Mouse (Mus musculus): ENCODE results near the gene Traf1.

Gene Traf1

DNA sequence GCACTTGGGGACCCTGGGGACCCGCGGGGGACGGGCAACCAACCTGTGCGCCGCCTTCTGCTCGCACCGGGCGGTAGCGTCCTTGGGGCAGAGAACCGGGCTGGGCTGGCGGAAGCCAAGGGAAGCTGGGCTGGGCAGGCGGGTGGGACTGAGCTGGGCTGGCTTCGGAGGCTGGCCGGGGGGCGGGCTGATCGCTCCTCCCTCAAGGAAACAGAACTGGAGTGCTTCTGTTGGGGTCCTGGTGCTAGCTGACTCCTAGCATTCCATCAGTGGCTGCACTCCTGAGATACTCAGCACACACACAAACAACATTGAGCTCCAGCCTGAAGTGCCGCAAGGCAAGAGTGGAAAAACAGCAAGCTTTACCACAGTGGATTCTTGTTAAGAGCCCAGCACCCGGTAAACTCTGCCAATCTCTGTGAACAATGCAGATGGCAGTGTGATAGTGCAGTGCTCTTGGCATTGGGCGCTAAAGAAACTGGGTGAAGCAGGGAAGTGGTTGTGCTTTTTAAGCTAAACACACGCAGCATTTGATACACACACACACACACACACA is at the start of gene Traf1:
Gene Traf1, minus strand, starts transcription at position 292 of the 556 bp plus-strand sequence.
- no peak for DNase-seq (ENCODE audit: low spot score)

DNA sequence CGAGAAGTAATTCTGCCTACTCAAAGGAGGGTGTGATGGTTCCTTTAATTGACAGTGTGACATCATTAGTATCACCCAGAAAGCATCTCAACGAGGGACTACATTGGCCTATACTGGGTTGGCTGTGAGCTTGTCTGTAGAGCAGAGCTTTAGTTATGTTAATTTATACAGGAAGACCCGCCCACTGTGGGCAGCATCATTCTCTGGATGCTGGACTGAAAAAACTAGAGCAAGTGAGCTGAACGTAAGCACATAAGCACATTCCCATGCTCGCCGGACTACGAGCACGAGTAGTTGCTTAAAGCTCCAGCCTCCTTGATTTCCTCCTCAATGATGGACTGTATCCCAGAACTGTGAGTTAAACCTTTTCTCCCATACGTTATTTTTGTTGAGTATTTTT is 37.4 kb upstream of the Traf1 start:
- DNase-seq (ENCODE audit: low spot score): no peak

DNA sequence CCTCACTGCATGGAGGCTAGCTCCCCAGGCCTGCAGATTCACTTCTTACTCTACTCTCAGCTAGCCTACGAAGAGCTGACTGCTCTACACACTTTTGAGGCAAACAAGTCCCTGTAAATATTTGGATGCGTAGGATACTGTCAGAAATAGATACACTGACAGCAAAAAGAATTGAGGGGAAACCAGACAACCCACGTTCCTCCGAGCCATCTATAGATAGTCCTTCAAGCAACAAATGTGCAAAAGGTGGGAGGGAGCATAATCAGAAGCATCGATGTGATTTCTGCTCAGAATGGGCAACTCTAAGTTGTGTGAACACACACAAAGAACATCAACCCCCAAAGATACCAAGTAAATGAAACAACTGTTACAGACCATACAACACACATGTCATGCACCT is 34.9 kb upstream of the Traf1 start:
- no peak for DNase-seq (ENCODE audit: low spot score)

DNA sequence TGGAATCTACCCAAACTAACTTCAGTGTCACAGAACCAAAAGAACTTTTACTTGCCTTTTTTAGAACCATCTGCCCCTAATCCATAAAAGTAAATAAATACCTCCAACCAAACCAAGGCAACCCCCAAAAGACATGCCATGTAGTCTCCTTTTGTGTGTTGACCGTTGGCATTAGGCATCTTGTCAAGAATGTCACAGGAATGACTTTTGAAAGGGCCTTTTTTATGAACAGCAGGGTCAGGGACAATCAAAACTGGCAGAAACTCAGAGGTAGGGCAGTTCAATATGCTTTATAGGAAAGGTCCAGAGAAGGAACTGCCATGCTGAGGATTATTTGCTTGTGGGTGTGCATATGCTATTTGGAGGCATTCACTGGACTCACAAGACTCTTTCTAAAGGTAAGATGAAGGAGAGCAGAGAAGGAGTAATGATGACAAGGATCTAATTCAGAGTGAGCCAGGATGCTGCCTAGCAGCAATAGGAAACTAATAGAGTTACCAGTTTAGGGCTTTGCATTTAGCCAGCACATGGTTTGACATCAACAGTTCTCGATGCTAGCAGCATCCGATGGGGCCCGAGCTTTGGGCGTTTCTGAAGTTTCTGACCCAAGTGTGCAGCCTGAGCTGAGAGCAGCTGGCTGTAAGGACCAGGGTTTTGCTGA is 32.3 kb upstream of the Traf1 start:
- DNase-seq (ENCODE audit: low spot score): no peak

DNA sequence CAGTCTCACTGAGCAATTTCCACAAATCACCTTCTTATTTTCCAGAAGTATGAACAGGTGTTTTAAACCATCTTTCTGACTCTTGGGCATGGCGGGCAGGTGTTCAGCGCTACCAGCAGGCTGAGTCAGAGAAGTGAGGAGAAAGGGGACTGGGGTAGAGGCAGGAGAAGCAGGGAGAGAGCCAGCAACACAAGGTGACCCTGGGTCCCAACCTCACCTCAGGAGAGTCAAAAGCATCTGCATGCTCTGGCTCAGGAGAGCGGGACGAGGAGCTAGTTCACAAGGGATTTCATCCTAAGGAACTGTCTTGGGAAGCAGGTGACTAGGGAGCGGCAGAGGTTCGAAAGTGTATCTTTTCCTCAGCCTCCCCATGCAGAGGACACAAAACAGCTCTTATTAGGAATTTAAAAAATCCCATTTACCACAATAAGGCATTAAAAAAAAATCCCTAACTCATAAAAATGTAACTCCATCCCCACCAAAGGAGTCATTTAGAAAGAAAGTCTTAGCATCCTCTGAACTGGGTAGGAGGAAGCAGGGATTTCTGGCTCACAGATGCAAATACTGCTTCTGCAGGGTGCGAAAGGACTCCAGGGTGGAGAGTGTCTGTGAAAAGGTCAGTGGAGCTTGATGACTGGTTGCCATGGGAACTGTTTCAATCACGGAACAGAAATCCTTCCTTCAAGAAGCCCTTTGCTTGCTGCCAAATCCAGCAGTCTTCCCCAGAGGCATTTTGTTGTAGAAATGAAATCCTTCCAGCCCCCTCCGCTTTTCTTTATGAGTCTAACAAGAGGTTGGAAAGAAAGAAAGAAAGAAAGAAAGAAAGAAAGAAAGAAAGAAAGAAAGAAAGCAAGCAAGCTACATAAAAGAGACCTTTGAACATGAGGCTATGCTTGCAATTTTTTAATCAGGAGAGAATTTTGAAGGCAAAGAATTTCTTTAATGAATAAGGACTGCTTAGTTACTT is 31.4 kb upstream of the Traf1 start:
- peak; percentile 27 for DNase-seq (ENCODE audit: low spot score)

DNA sequence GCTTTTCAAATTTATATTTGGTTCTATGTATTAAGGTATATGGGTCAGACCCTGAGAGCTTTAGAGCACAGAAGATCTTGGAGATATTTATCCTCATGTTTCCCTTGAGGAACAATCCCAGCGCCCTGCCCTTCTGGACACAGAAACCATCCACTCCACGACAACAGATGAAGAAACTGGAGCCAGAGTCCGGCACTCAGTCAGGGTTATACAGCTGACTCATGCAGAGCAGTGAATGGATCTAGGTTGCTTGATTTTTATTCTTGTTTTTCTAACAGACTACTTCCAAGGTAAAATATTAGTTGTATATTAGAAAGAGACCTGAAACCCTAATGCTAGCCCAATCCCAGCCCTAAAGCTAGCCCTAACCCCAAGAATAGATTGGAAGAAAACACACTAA is 30.4 kb upstream of the Traf1 start:
- DNase-seq (ENCODE audit: low spot score): no peak

DNA sequence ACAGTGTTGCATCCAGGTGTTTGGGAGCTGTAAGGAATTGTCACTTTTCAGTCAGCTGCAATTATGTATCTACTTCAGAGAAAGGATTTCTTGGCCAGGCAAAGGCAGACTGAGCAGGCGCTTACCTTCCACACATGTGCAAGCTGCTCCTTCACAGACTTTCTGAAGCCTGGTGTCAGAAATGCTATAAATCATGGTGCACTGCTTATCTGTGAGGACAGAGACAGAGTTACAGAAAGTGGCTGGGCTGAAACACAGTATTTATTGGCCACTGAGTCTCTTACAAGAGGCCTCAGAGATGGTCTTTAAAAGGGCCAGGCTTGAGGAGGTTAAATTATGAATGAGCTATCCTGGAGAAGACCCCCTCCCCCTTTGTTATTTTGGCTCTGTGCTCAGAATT is 28.2 kb upstream of the Traf1 start:
- DNase-seq (ENCODE audit: low spot score): no peak

DNA sequence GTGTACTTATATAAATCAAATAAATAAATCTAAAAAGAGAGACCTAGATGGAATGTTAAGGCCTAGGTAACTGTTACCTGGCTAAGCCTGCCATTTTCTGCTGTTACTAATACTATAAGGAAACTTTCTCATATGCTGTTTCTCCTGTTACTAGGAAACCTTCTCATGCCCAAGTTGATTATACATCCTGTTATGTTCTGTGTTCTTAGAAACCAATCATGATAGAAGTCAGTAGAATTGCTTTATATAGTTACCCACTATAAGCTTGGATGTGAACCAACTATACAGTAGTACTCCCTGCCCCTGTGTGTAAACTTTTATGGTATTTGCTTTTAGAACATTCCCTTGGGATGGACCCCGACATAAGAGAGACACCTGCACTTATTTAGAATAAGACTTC is 26.0 kb upstream of the Traf1 start:
- DNase-seq (ENCODE audit: low spot score): no peak

DNA sequence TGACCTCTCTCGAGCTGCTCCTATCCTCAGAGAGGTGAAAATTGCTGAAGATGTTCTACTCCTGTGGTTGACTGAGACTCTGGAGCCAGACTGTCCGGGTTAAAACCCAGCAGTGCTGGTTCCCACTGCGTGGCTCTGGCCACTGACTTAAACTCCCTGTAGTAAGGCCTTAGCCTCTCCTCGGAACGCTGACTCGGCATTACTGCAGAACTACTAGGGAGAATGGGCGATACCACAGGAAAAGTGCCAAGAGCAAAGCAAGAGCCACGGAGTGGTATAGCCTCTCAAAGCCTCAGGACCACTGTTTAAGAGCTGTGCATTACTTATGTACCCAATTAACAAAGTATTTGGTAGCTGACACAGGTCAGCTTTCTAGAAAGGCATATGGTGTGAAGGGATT is 23.3 kb upstream of the Traf1 start:
- DNase-seq (ENCODE audit: low spot score): no peak

DNA sequence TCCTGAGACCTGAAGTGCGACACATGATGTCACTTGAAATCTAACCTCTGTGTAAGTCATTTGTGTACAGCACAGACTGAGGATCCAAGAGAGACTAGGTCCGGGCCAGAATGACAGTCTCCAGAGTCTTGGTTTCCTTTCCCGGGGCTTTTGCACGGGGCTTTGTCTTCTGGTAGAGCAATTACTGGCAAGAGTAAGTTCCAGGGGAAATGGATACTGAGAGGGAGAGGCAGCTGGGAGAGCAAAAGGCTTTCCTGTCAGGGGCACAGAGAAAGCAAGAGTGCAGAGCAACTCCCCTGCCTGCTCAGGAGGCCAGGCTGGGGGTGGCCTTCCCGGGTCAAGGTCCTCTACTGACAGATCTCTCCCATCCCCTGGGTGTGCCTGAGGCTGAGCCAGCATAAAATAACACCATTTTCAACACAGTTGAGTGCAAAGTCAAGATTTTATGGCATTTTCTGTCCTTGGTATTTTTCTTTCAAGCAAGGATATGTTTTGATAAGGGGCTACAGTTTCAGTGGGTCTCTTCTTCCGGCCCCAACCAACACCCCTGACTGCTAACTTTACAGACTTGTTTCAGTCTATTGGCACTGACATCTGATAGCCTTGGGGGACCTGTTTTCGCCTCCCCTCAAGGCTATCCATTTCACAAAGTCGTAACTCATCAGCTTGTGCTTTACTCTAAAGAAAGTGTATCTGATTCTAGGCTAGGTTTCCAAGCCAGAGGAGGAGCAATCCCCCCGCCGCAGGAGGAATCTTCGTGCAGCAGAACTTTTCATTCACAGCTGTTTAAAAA is 21.5 kb upstream of the Traf1 start:
- DNase-seq (ENCODE audit: low spot score): no peak

DNA sequence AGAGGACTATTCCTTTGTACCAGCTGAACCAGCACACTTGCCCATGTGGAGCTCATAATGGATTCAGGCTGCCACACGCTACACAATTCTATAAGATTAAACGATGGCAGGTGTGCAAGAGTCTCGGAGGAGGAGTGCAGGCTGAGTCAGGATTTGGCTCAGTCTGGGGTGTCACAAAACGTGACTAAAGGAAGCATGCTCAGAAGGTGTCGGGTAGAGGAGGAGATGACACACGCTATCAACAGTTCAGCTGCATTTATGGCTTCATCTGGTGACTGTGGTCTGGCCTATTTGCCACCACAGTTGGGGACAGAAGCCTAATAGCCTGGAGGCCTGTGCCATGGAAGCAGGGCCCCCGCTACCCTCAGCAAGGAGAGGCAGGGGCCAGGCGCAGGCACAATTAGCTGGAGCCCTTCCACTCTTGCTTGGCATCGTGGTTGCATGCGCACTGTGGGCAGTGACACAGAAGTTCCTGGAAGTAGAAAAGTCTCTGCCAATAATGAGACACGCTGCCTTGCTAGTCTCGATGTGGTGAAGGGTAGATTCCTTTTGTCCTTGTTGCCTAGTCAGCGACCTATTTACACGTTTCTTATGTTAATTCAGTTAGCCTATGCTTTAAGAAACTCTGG is 20.6 kb upstream of the Traf1 start:
- no peak for DNase-seq (ENCODE audit: low spot score)

DNA sequence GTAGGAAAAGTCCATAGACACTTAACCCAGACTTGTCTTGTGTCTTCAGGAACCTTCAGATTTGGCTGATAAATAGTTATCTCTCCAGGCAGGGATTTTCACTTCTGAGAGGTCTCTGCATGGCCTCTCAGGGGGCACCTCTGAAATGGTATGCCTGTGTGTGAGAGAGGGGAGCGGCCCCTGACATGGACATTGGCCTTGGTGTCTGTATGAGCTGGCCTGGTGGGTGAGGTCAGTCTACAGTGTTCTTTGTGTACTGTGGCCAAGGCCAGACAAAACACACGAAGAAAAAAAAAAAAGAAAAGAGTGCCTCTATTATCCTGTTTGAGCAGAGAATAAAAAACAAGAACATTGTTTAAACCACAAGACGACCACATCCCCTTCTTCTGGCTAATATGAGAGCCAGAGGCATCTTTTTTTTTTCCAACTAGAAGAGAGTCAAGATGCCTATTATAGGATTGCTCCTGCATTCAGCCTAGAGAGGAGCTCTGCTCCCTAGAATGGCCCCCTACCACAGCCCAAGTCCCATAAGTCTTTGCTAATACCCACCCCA is 18.0 kb upstream of the Traf1 start:
- DNase-seq (ENCODE audit: low spot score): no peak

DNA sequence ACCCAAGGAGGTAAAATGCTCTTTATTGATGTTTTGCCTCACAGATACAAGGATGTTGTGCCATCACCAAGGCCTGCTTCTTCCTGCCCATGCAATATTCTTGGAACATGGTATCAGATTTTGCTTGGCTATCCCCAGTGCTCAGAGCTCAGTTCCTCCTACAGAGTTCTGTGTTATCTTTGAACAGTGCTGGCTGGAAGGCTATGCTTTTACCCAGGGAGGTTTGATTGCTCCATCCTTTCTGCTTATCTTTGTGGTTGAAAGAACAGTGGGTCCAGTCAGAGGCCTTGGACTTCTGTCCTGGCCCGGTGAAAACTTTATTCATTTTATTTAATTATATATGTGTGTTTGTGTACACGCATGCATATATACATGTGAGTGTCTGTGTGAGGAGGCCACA is 16.7 kb upstream of the Traf1 start:
- no peak for DNase-seq (ENCODE audit: low spot score)

DNA sequence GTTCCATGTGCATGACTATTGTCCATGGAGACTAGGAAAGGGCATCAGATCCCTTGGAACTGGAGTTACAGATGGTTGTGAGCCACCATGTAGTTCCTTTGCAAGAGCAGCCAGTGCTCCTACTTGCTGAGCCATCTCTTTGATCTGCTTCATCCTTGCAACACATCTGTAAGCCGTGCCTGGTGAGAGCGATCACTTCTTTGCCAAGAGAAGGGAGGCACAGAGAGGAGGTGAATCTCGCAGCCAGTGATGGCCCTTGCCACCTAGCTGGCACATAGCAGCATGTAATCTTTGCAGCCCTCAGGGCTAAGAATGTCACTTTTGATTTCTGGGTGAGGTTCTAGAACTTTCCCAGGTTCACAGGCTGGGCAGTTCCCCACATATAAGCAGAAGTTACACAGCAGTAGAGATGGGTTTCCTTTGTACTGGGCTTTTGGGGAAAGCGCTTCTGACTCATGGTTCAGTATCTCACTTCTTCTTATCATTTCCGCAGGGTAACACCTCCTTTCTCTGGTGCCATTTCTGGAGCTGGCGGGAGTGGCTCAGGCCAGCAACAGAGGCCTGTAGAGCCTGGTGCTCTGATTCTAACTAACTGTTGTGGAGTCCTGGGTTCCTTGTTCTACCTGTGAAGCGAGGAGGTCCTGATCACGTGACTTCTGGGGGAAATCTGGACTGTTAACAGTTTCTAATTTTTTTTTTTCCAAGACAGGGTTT is 15.5 kb upstream of the Traf1 start:
- DNase-seq (ENCODE audit: low spot score): no peak

DNA sequence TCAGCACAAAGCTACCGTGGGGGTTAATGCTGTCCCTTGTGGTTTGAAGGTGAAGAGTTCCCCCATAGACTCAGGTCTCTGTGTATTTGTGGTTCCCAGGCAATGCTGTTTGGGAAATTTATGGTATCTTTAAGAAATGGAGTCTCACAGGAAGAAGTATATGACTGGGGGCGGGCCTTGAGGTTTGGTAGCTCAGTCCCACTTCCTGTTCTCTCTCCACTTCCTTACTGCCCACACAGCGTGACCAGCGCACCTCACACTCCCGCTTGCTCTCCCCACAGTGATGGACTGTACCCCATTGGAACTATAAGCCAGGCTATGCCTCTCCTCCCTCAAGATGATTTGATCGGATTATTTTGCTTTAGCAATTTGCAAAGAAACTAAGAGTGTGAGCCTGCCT is 14.9 kb upstream of the Traf1 start:
- no peak for DNase-seq (ENCODE audit: low spot score)

DNA sequence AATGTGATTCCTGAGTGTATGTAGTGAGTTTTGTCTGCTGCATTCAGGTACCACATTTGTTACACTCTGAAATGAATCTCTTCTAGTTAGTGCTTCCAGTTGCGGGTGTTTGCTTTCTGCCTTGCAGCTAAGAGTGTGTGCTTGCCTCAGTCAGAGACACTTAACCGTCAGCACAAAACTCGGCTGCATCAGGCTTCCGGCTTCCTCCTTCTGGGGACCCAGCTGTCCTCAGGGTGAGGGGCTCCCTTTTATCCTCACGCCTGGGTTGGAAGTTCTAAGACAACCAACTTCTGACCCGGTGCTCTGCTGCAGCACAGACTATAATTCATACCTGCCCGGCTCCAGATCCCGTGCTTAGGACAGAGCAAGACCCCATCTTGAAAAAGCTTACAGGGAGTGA is 11.5 kb upstream of the Traf1 start:
- no peak for DNase-seq (ENCODE audit: low spot score)

DNA sequence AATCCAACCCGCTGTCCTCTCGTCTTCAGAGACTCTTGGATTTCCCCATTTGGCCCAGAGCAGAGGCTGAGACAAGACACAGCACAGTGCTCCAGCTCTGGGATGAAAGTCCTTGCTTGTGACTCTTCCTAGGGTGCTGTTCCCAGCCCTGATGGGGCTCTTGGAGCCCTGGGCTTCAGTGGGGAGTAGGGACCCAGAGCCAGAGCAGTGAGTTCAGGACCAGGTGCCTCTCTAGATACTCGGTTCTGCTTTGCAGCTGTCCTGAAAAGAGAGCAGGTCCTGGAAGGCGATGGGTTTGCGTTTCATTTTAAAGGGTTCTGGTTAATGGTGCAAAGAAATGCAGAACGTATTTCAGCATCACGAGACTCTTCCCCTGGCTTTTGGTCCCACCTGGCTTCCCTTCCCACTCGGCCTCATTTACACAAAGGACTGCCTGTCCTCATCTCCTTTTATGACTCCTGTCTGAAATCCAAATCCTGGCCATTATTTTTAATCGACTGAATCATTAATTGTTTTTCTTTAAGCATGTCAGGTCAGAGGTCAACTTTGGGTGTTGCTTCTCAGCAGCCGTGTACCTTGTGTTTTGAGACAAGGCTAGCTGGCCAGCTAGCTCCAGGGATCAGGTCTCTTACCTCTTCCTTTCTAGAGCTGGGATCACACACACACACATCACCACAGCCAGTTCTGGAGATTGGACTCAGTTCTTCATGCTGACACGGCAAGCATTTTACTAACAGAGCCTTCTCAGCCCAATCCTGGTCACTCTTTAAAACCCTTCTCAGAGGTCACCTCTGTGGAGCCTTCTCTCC is 9.7 kb upstream of the Traf1 start:
- DNase-seq (ENCODE audit: low spot score): no peak

DNA sequence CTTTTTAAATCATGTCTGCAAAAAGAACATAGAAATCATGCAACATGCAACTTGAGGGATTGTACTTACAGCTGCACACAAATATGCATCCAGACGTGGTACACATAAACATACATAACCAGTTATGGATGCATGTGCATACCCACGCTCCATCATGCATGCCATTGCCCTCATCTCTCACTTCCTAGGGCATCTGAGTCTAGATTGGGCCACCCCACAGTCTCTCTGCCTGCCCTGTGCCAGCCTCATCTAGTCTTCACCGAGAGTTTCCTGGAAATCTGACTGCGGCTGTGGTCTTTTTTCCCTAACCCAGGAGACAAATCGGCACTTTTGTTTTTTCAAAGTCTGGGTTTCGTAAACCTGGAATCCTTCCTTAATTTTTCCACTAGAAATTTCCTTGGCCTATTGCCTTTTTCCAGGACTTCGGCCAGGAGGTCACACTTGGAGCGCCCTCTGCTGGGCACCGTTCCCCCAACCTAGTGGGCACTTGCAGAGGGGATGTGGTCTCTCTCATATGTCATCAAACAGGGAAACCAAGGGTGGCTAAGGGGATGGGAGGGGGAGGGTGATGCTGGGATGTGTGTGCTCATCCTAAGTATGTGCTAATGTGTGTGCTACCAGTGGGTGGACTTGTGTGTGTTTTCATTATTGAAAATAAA is 8.6 kb upstream of the Traf1 start:
- peak; percentile 77 for DNase-seq (ENCODE audit: low spot score)

DNA sequence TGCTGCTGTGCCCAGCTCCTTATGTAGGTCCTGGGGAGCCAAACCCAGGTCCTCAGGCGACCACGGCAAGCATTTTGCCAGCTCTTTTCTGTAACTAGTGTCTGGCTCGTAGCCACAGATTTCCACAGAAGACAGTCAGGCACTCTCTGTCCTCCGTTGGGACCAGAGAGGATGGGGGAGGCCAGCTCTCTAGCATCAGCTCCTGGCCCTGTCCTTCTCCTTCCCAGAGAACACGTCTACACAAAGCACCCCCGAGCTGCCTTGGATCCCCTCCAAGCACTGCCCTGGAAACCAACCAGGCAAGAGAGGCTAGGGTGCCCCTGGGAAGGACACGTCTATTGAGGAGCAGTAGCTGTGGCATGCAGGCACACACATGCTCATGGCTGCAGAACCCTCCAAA is 7.6 kb upstream of the Traf1 start:
- DNase-seq (ENCODE audit: low spot score): no peak

Data from MN1 (cell line).